Mouse (Mus musculus): ENCODE results near the gene Krtap2-4.
A peak's percentile ranks its signal among the peaks of the same experiment; 100 is the strongest.

Gene Krtap2-4

DNA sequence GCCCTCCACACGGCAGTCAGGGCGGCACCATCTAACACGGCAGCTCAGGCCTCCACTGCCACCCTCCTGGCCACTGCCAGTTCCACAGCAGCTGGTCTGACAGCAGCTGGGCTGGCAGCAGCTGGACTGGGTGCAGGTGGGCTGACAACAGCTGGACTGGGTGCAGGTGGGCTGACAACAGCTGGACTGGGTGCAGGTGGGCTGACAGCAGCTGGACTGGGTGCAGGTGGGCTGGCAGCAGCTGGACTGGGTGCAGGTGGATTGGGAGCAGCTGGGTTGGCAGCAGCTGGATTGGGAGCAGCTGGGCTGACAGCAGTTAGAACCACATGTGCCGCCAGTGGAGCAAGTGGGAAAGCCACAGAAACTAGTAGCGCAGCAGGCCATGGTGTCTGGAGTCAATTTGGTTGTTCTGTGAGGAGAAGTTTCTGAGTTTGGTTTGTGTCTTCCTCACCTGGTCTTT is 31.4 kb downstream of the Krtap2-4 start, which contains the start of gene Krtap1-4:
Gene Krtap1-4, minus strand, starts transcription at position 410 of the 460 bp plus-strand sequence.
- no peak for DNase-seq (ENCODE audit: low spot score)

DNA sequence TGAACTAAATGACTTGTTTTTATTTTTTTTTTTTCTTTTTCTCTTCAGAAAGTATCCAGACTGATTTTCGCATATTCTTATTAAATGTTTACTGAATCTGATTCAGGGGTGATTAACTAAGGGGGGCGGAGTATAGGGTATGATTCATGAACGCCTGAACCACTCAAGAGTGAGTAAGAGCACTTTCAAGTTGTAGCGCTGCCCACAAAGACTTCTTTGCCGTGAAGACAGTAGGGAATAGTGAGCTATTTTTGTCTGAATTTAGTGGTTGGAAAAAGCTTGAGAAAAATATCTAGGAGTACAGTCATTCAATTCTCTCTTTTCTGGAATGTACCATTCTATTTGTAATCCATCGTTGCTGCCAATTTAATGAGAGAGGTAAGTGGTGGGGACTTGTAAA is 33.1 kb downstream of the Krtap2-4 start:
- DNase-seq (ENCODE audit: low spot score) = no peak

DNA sequence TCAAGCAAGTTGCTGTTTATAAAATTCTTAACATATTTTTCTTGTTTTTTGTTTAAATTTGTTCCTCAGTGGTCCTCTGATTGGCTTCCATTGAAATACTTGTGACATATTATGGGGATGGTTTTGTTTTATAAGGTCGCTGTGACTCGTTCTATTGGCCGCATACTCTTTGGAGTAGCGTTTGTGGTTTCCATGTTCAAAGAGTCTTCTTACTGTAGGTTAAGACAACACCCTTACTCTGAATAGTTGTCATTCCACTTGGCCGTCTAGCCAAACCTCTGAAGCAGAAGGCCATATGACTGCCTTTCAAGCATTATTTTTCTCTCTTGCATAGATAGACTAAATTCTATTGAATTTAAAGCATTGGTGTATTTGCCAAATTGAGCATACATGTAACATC is 33.6 kb downstream of the Krtap2-4 start:
- DNase-seq (ENCODE audit: low spot score) = no peak

- no peak for DNase-seq (ENCODE audit: low spot score)
These were observed 34.0 kb downstream of the Krtap2-4 start, which contains the start of gene Krtap1-5 for GRCm38 (mm10) chr11:99580636-99581035. Gene Krtap1-5, minus strand, starts transcription at chr11:99581016.

- peak; percentile 55 for DNase-seq (ENCODE audit: low spot score)
These were observed 40.5 kb downstream of the Krtap2-4 start for GRCm38 (mm10) chr11:99574106-99574505.

DNA sequence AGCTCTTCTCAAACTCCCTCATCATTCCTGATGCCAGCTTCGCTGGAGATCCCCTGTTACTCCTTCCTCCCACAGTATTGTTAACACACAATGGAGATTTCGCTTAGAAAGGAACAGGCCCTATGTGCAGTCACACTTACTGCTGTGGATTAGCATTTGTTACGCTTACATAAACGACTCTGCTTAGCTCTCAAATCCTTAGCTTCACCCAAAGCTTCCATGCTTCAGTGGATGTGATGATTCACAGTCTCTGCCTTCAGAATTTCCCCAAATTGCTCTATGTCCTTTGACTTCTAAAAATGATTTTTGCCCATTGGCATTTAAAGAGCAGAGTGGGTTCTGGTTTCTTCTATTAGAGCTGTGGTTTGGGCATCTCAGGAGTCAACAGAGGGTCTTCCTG is 41.5 kb downstream of the Krtap2-4 start:
- no peak for DNase-seq (ENCODE audit: low spot score)

DNA sequence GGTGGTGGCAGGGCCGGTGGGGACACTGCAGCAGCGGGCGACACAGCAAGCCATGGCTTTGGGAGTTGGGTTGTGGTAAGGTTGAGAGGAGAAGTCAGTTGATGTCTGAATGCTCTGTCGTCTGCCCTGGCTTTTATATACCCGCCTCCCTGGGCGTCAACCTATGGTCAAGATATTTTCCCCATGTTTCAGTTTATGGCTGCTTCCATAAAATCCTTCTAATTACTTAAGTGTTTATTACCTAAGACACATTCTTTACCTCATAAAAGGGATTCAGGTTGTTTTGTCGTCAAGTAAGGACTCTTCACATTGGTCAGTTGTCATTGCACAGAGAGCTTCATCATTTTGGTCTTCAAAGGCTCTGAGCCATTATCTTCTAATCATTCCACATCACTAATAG is 48.1 kb downstream of the Krtap2-4 start, which contains the start of gene Krtap3-1:
Gene Krtap3-1, minus strand, starts transcription at position 101 of the 400 bp plus-strand sequence.
- DNase-seq (ENCODE audit: low spot score) = no peak

Data from layer of hippocampus, adult 9-10 months (tissue).